Mouse (Mus musculus): ENCODE measurements around the gene Sptbn1. TPM values are rescaled to one million over a fixed set of nuclear protein-coding genes. Genes with fewer than 3 reads are reported as not detected.

Sptbn1 gene
- polyA plus RNA-seq, 1 experiment from 2014 or later, result 180 TPM

- Histone ChIP-seq H3K9ac (replicated peaks) (no peak overlapping the region), H3K9me3 (replicated peaks) (no peaks in the 10 kb centered on the region), H3K36me3 (peaks cover 82% of the 10 kb centered on the region), H3K4me2 (no peak overlapping the region), H3K27ac (replicated peaks) (no peak overlapping the region), H3K4me3 (replicated peaks) (no peak overlapping the region), H3K27me3 (replicated peaks) (no peaks in the 10 kb centered on the region), H3K4me1 (no peaks in the 10 kb centered on the region)
- 95% methylated on average over 2 of the region's 2 CpGs for WGBS
- ATAC-seq (ENCODE audit: low FRiP score), result no peak
Observed at GRCm38 (mm10) chr11:30101162-30101561, 166.8 kb downstream of the Sptbn1 start.

GRCm38 (mm10) chr11:30099916-30100315, 168.1 kb downstream of the Sptbn1 start:
- WGBS, result 93% methylated on average over 6 of the region's 6 CpGs
- Histone ChIP-seq H3K4me1 (no peaks in the 10 kb centered on the region), H3K9ac (replicated peaks) (no peak overlapping the region), H3K27ac (replicated peaks) (no peak overlapping the region), H3K4me2 (no peak overlapping the region), H3K4me3 (replicated peaks) (no peak overlapping the region), H3K36me3 (peaks cover 72% of the 10 kb centered on the region), H3K9me3 (replicated peaks) (no peaks in the 10 kb centered on the region), H3K27me3 (replicated peaks) (no peaks in the 10 kb centered on the region)
- ATAC-seq (ENCODE audit: low FRiP score), result no peak

GRCm38 (mm10) chr11:30095212-30095773, 172.7 kb downstream of the Sptbn1 start:
- H3K4me3 ChIP-seq (replicated peaks), result no peak overlapping the region
- H3K4me1 ChIP-seq, result no peaks in the 10 kb centered on the region
- WGBS, result 91% methylated on average over 6 of the region's 6 CpGs
- no peaks in the 10 kb centered on the region for H3K9me3 ChIP-seq (replicated peaks)
- peaks cover 26% of the 10 kb centered on the region for H3K36me3 ChIP-seq
- H3K4me2 ChIP-seq, result no peak overlapping the region
- no peaks in the 10 kb centered on the region for H3K27me3 ChIP-seq (replicated peaks)
- no peak overlapping the region for H3K9ac ChIP-seq (replicated peaks)
- ATAC-seq (ENCODE audit: low FRiP score), result no peak
- no peak overlapping the region for H3K27ac ChIP-seq (replicated peaks)

GRCm38 (mm10) chr11:30091892-30092291, 176.1 kb downstream of the Sptbn1 start:
- H3K4me1 ChIP-seq, result no peaks in the 10 kb centered on the region
- WGBS, result 46% methylated on average over 4 of the region's 4 CpGs
- no peak overlapping the region for H3K9ac ChIP-seq (replicated peaks)
- no peaks in the 10 kb centered on the region for H3K27me3 ChIP-seq (replicated peaks)
- H3K27ac ChIP-seq (replicated peaks), result no peak overlapping the region
- peaks cover 2% of the 10 kb centered on the region; the same call in 1 of the 2 replicates for H3K36me3 ChIP-seq
- H3K4me2 ChIP-seq, result no peak overlapping the region
- ATAC-seq (ENCODE audit: low FRiP score), result no peak
- no peaks in the 10 kb centered on the region for H3K9me3 ChIP-seq (replicated peaks)
- H3K4me3 ChIP-seq (replicated peaks), result no peak overlapping the region

GRCm38 (mm10) chr11:30085114-30085513, 182.9 kb downstream of the Sptbn1 start:
- no peak overlapping the region for H3K4me2 ChIP-seq
- no peaks in the 10 kb centered on the region for H3K4me1 ChIP-seq
- no peak overlapping the region for H3K4me3 ChIP-seq (replicated peaks)
- no peak overlapping the region for H3K27ac ChIP-seq (replicated peaks)
- no peak for ATAC-seq (ENCODE audit: low FRiP score)
- H3K36me3 ChIP-seq, result no peaks in the 10 kb centered on the region
- H3K27me3 ChIP-seq (replicated peaks), result no peaks in the 10 kb centered on the region
- H3K9me3 ChIP-seq (replicated peaks), result no peaks in the 10 kb centered on the region
- H3K9ac ChIP-seq (replicated peaks), result no peak overlapping the region

GRCm38 (mm10) chr11:30057299-30057698, 210.7 kb downstream of the Sptbn1 start:
- no peak overlapping the region for H3K4me3 ChIP-seq (replicated peaks)
- ATAC-seq (ENCODE audit: low FRiP score), result no peak
- no peak overlapping the region for H3K27ac ChIP-seq (replicated peaks)

More at GRCm38 (mm10) chr11:30057299-30057698, 210.7 kb downstream of the Sptbn1 start:
- Histone ChIP-seq H3K9me3 (replicated peaks) (no peaks in the 10 kb centered on the region), H3K4me1 (no peaks in the 10 kb centered on the region), H3K4me2 (no peak overlapping the region), H3K9ac (replicated peaks) (no peak overlapping the region), H3K36me3 (no peaks in the 10 kb centered on the region), H3K27me3 (replicated peaks) (no peaks in the 10 kb centered on the region)
- 57% methylated on average over 8 of the region's 8 CpGs for WGBS

Other genes with a start within 250 kb of the Sptbn1 start
- 5.2 and 7.7 TPM in 2 replicates for gene Eml6, start 242.1 kb downstream of the Sptbn1 start, polyA plus RNA-seq (2015; fragmentation: Nextera tagmentation; extraction: Ambion mirVana)
- gene 4930505A04Rik, start 203.7 kb upstream of the Sptbn1 start, polyA plus RNA-seq (2015; fragmentation: Nextera tagmentation; extraction: Ambion mirVana), result 0.40 TPM in 1 of 2 replicates, not detected in the other

Data from neural tube, embryonic 15.5 days (tissue).